Mouse (Mus musculus) kidney, adult 2 months (tissue): ENCODE results near the gene P4ha1. TPM values are rescaled to one million over a fixed set of nuclear protein-coding genes. Genes with fewer than 3 reads are reported as not detected.

Source experiments
- DNase-seq: peaks from one replicate; pipeline ENCODE4 v3.0.0; 2021
- H3K27ac ChIP-seq: fragments of 200-500 bp; 2 replicates; pipeline ENCODE4 v1.5.1; 2012; ENCODE audit warnings: low read depth, low read length, control low read depth, inconsistent platforms; ENCODE audit not compliant: insufficient read depth
- H3K27me3 ChIP-seq: fragments of 200-500 bp; replicated peaks from 2 replicates; pipeline ENCODE4 v1.6.1; 2012; ENCODE audit warnings: mild to moderate bottlenecking, moderate library complexity, low read length, inconsistent platforms; ENCODE audit not compliant: control insufficient read depth, insufficient read depth
- H3K36me3 ChIP-seq: fragments of 200-500 bp; 2 replicates; pipeline ENCODE4 v1.6.1; 2012; ENCODE audit warnings: mild to moderate bottlenecking, moderate library complexity, low read length, inconsistent platforms; ENCODE audit not compliant: control insufficient read depth, insufficient read depth
- H3K4me1 ChIP-seq: fragments of 200-500 bp; 2 replicates; pipeline ENCODE4 v1.6.1; 2011; ENCODE audit warnings: low read length; ENCODE audit not compliant: control insufficient read depth, insufficient read depth
- H3K4me3 ChIP-seq: fragments of 200-500 bp; 2 replicates; pipeline ENCODE4 v1.5.1; 2011; ENCODE audit warnings: mild to moderate bottlenecking, low read depth, low read length, control low read depth; ENCODE audit not compliant: insufficient read depth
- CTCF ChIP-seq: fragments of 200-500 bp; conservative IDR thresholded peaks from 2 replicates; pipeline ENCODE4 v1.5.1; 2011; ENCODE audit warnings: low read depth, mild to moderate bottlenecking, control low read depth, low read length, moderate library complexity, mixed read lengths; ENCODE audit not compliant: insufficient read depth, insufficient read length
- POLR2A ChIP-seq: fragments of 200-500 bp; IDR thresholded peaks from one replicate; pipeline ENCODE4 v1.6.1; 2011; ENCODE audit warnings: low read depth, low read length, control low read depth
- WGBS: fragments of 180-500 bp; shearing (Covaris S2); methylation state at CpG from one replicate; pipeline ENCODE4 v1.1.7; 2018; 5-methylcytosine and 5-hydroxymethylcytosine counted together
- polyA plus RNA-seq: library from polyadenylated mRNA; depleted of rRNA; stranded (reverse); fragments of >200 nt; gene quantifications from 2 replicates; pipeline ENCODE4 v1.2.3, GENCODE M21; 2012; rRNA removed

Gene P4ha1
- 20.4 and 22.7 TPM in 2 replicates for polyA plus RNA-seq

GRCm38 (mm10) chr10:59323100-59323487 is at the start of gene P4ha1:
Gene P4ha1, plus strand, starts transcription at chr10:59323296.
- Histone ChIP-seq H3K4me3 (peak within 1 kb of the TSS; percentile 78), H3K36me3 (no peaks in the 10 kb centered on the region), H3K27ac (peak within 1 kb of the TSS; percentile 64), H3K27me3 (no peaks in the 10 kb centered on the region), H3K4me1 (peaks cover 15% of the 10 kb centered on the region; the same call in 1 of the 2 replicates)
- DNase-seq, result peak; percentile 100
- TF ChIP-seq CTCF, result peak; percentile 68
- peak; percentile 99 for TF ChIP-seq POLR2A
- WGBS, result under 1% methylated on average over 39 of the region's 39 CpGs

GRCm38 (mm10) chr10:59275745-59276144 is 47.4 kb upstream of the P4ha1 start:
- Histone ChIP-seq H3K4me1 (peaks cover 11% of the 10 kb centered on the region), H3K27ac (peak overlapping the region; percentile 48; the same call in 1 of the 2 replicates), H3K36me3 (no peaks in the 10 kb centered on the region), H3K4me3 (no peak overlapping the region), H3K27me3 (no peaks in the 10 kb centered on the region)
- WGBS, result 80% methylated on average over 5 of the region's 5 CpGs
- no peak for DNase-seq
- TF ChIP-seq CTCF (no peak), POLR2A (no peak)

DNA sequence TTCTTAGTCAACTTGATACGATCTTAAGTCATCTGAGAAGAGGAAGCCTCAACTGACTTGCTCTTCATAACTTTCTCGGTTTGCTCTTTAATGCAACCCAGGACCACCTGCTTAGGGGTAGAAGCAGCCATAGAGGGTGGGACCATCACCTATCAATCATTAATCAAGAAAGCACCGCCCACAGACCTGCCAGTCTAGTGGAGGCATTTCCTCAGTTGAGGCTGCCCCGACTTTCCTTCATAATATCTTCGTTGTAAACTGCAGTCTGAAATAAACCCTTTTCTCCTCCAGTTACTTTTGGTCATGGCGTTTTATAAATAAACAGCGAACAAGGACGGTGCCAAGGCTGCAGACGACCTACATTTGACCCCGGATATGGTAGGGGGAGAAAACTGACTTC is 46.0 kb upstream of the P4ha1 start:
- no peak overlapping the region for H3K4me3 ChIP-seq
- 16% methylated on average over 10 of the region's 10 CpGs for WGBS

GRCm38 (mm10) chr10:59277729-59278475 is 45.2 kb upstream of the P4ha1 start:
- H3K27me3 ChIP-seq, result no peaks in the 10 kb centered on the region
- no peak overlapping the region for H3K4me3 ChIP-seq
- TF ChIP-seq CTCF, result no peak
- no peak for TF ChIP-seq POLR2A
- 39% methylated on average over 5 of the region's 5 CpGs for WGBS
- DNase-seq, result no peak
- H3K36me3 ChIP-seq, result no peaks in the 10 kb centered on the region
- peaks cover 11% of the 10 kb centered on the region for H3K4me1 ChIP-seq
- peak overlapping the region; percentile 91 for H3K27ac ChIP-seq

More for the DNA sequence above, 46.0 kb upstream of the P4ha1 start:
- peak; percentile 70 for DNase-seq
- TF ChIP-seq POLR2A (no peak), CTCF (no peak)
- Histone ChIP-seq H3K36me3 (no peaks in the 10 kb centered on the region), H3K4me1 (peaks cover 11% of the 10 kb centered on the region), H3K27me3 (no peaks in the 10 kb centered on the region), H3K27ac (peak overlapping the region; percentile 48)

- no peaks in the 10 kb centered on the region for H3K36me3 ChIP-seq
- TF ChIP-seq POLR2A (no peak), CTCF (no peak)
- peaks cover 5% of the 10 kb centered on the region for H3K4me1 ChIP-seq
- no peak overlapping the region for H3K27ac ChIP-seq
- no peak for DNase-seq
- WGBS, result 75% methylated on average over 3 of the region's 3 CpGs
- H3K4me3 ChIP-seq, result no peak overlapping the region
- H3K27me3 ChIP-seq, result no peaks in the 10 kb centered on the region
Measured at GRCm38 (mm10) chr10:59283164-59283563, 39.9 kb upstream of the P4ha1 start.

DNA sequence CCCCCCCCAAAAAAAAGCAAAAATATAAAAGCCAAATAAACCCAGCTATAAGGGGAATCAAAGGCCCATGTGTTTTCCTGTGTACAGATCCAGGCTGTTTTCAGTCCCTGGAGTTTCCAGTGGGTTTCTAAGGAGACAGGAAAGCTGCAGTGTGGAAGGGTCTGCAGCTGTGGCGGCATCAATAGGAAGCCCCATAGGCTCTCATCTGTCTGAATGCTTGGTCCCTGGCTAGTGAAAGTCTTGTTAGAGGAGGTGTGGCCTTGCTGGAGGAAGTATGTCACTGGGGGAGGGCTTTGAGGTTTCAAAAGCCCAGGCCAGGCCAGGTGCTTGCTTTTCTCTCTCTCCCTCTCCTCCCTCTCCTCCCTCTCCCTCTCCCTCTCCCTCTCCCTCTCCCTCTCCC is 39.3 kb upstream of the P4ha1 start:
- 100% methylated on average over 1 of the region's 1 CpGs for WGBS
- no peaks in the 10 kb centered on the region for H3K36me3 ChIP-seq
- no peak for DNase-seq

DNA sequence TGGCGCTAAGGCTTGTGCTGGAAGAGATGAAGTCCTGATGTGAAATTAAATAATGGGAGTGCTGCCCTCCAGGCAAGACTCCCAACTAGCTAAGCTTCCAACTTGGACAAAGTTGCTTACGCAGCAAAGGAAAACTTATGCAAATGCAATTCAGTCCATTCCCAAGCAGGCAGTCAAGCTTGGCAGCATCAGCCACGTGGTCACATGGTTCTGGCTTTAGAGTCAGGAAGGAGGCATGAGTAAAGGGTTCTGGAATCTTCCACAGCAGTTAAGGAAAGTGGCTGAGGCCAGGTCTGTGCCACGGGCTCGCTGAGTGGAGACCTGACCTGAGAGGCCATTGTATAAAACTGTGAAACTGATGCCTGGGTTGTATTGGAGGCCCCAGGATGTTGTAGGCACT is 37.6 kb upstream of the P4ha1 start:
- TF ChIP-seq POLR2A, result no peak
- no peak for TF ChIP-seq CTCF
- no peaks in the 10 kb centered on the region for H3K36me3 ChIP-seq
- no peaks in the 10 kb centered on the region for H3K27me3 ChIP-seq
- WGBS, result 21% methylated on average over 5 of the region's 5 CpGs
- peak; percentile 90 for DNase-seq
- H3K4me1 ChIP-seq, result peaks cover 4% of the 10 kb centered on the region; the same call in 1 of the 2 replicates
- H3K4me3 ChIP-seq, result no peak overlapping the region
- H3K27ac ChIP-seq, result peak overlapping the region; percentile 85

More for the DNA sequence above, 39.3 kb upstream of the P4ha1 start:
- no peak overlapping the region for H3K27ac ChIP-seq
- no peak for TF ChIP-seq POLR2A
- no peak for TF ChIP-seq CTCF
- H3K4me3 ChIP-seq, result no peak overlapping the region
- H3K4me1 ChIP-seq, result peaks cover 4% of the 10 kb centered on the region; the same call in 1 of the 2 replicates
- no peaks in the 10 kb centered on the region for H3K27me3 ChIP-seq
